ENCODE assay signal across 11 mouse cellular contexts in the genomic region with DNA sequence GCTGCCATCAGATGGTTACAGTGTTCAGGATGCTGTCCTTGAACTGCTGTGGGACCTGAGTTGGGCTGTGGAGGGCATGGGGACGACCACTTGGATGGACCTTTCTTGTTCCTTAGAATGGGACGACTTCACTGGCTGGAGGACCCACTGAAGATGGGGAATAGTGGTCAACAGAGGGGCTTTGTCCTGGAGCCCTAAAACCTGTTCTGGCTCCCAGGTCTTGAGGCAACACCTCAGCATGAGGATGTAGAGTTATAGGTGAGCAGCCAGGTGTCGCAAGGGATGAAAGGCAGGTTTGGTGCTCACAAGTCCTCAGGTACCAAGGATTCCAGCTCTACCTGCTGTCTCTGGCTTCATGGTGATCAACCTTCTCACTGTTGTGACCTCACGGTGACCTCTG. TPM values are rescaled to one million over a fixed set of nuclear protein-coding genes. Genes with fewer than 3 reads are reported as not detected.
DNase-seq lines count a peak whose midpoint lies in the region; ATAC-seq and TF ChIP-seq lines count a peak whose summit lies in the region.
"Had no signal": no experiment of that assay in that cellular context is flagged by ENCODE, and none has a peak within 500 bp of the region (broad histone marks: within the 10 kb centered on the region; RNA-seq: fewer than 3 reads in every experiment).

No protein-coding gene starts in this region.

- no peaks in the 10 kb centered on the region for H3K9me3 ChIP-seq in lung, postnatal 0 days (ENCODE audit: low read length)
- no peaks in the 10 kb centered on the region for H3K9me3 ChIP-seq in embryonic facial prominence, embryonic 15.5 days (replicated peaks)
- no peaks in the 10 kb centered on the region for H3K9me3 ChIP-seq in hindbrain, embryonic 15.5 days
- no peaks in the 10 kb centered on the region for H3K9me3 ChIP-seq in neural tube, embryonic 15.5 days (replicated peaks)
- H3K9me3 ChIP-seq: liver, embryonic 13.5 days; neural tube, embryonic 12.5 days had no signal

- peak overlapping the region; percentile 47; the same call in 1 of the 2 replicates for H3K27ac ChIP-seq in lung, postnatal 0 days (ENCODE audit: low read length)
- H3K27ac ChIP-seq in embryonic facial prominence, embryonic 15.5 days (replicated peaks), result peak overlapping the region; percentile 89
- H3K27ac ChIP-seq in hindbrain, embryonic 15.5 days (replicated peaks), result peak overlapping the region; percentile 74
- peak overlapping the region; percentile 83 for H3K27ac ChIP-seq in neural tube, embryonic 15.5 days (replicated peaks)
- H3K27ac ChIP-seq: liver, embryonic 13.5 days; macrophage had no signal

- H3K4me3 ChIP-seq in lung, postnatal 0 days (ENCODE audit: low read depth, low read length), result no peak overlapping the region
- H3K4me3 ChIP-seq in embryonic facial prominence, embryonic 15.5 days (replicated peaks), result no peak overlapping the region
- H3K4me3 ChIP-seq in hindbrain, embryonic 15.5 days, result no peak overlapping the region
- no peak overlapping the region for H3K4me3 ChIP-seq in neural tube, embryonic 15.5 days (replicated peaks)
- H3K4me3 ChIP-seq: liver, embryonic 13.5 days; neural tube, embryonic 12.5 days had no signal

- ATAC-seq in lung, postnatal 0 days, result no peak
- no peak for ATAC-seq in embryonic facial prominence, embryonic 15.5 days (ENCODE audit: insufficient number of reproducible peaks, low FRiP score, low TSS enrichment, low read depth)
- no peak for ATAC-seq in hindbrain, embryonic 15.5 days (ENCODE audit: low FRiP score, low read depth)
- ATAC-seq in neural tube, embryonic 15.5 days (ENCODE audit: low FRiP score), result no peak

- TF ChIP-seq EP300 in lung, postnatal 0 days (IDR thresholded peaks at IDR 0.05), result no peak

- no peak for DNase-seq in lung, postnatal 0 days (ENCODE audit: low spot score)
- no peak for DNase-seq in lung, postnatal 25 days (ENCODE audit: low spot score)
- DNase-seq in ovary, adult 18-20 months (ENCODE audit: low spot score), result no peak
- no peak for DNase-seq in frontal cortex, postnatal 25 days (ENCODE audit: low spot score in 2 of 2)
- DNase-seq: kidney, postnatal 25 days; liver, embryonic 13.5 days had no signal

- no peak overlapping the region for H3K4me2 ChIP-seq in lung, postnatal 0 days (replicated peaks; ENCODE audit: low read depth, low read length)
- no peak overlapping the region for H3K4me2 ChIP-seq in embryonic facial prominence, embryonic 15.5 days (replicated peaks)
- no peak overlapping the region for H3K4me2 ChIP-seq in hindbrain, embryonic 15.5 days
- H3K4me2 ChIP-seq in neural tube, embryonic 15.5 days, result no peak overlapping the region
- H3K4me2 ChIP-seq: liver, embryonic 13.5 days; neural tube, embryonic 12.5 days had no signal

- no peak for TF ChIP-seq CTCF in lung, postnatal 0 days (IDR thresholded peaks at IDR 0.05)

- 90% methylated on average over 4 of the region's 4 CpGs for WGBS in lung, postnatal 0 days
- WGBS in embryonic facial prominence, embryonic 15.5 days, result 80% methylated on average over 4 of the region's 4 CpGs
- WGBS in hindbrain, embryonic 15.5 days, result 93% methylated on average over 4 of the region's 4 CpGs
- WGBS in neural tube, embryonic 15.5 days, result 92% methylated on average over 4 of the region's 4 CpGs

- no peak overlapping the region for H3K9ac ChIP-seq in lung, postnatal 0 days (replicated peaks; ENCODE audit: low read depth)
- H3K9ac ChIP-seq in embryonic facial prominence, embryonic 15.5 days, result no peak overlapping the region
- no peak overlapping the region for H3K9ac ChIP-seq in hindbrain, embryonic 15.5 days
- H3K9ac ChIP-seq in neural tube, embryonic 15.5 days (replicated peaks), result no peak overlapping the region
- H3K9ac ChIP-seq: liver, embryonic 13.5 days had no signal

- H3K36me3 ChIP-seq in lung, postnatal 0 days (ENCODE audit: insufficient read depth, low read length), result no peaks in the 10 kb centered on the region; the same call in 1 of the 2 replicates
- peaks cover 7% of the 10 kb centered on the region for H3K36me3 ChIP-seq in embryonic facial prominence, embryonic 15.5 days
- H3K36me3 ChIP-seq in hindbrain, embryonic 15.5 days, result no peaks in the 10 kb centered on the region
- no peaks in the 10 kb centered on the region for H3K36me3 ChIP-seq in neural tube, embryonic 15.5 days
- H3K36me3 ChIP-seq: liver, embryonic 13.5 days had no signal

- no peaks in the 10 kb centered on the region for H3K4me1 ChIP-seq in lung, postnatal 0 days (ENCODE audit: insufficient read depth, low read depth, low read length)
- peaks cover 70% of the 10 kb centered on the region for H3K4me1 ChIP-seq in embryonic facial prominence, embryonic 15.5 days
- H3K4me1 ChIP-seq in hindbrain, embryonic 15.5 days (replicated peaks), result peaks cover 46% of the 10 kb centered on the region
- peaks cover 54% of the 10 kb centered on the region for H3K4me1 ChIP-seq in neural tube, embryonic 15.5 days

- H3K27me3 ChIP-seq in lung, postnatal 0 days (replicated peaks; ENCODE audit: insufficient read depth, low read length), result no peaks in the 10 kb centered on the region
- no peaks in the 10 kb centered on the region for H3K27me3 ChIP-seq in embryonic facial prominence, embryonic 15.5 days
- no peaks in the 10 kb centered on the region for H3K27me3 ChIP-seq in hindbrain, embryonic 15.5 days
- H3K27me3 ChIP-seq in neural tube, embryonic 15.5 days (replicated peaks), result no peaks in the 10 kb centered on the region
- H3K27me3 ChIP-seq: liver, embryonic 13.5 days; neural tube, embryonic 12.5 days had no signal

RNA-seq across cellular contexts. Expression of gene Cep295nl, which starts 15.8 kb away (rescaled TPM):
- 0.44 and 0.88 TPM in 2 replicates for polyA plus RNA-seq in lung, postnatal 0 days (2015; fragmentation: Nextera tagmentation; extraction: Ambion mirVana)
- 0.59 and 0.64 TPM in 2 replicates for polyA plus RNA-seq in embryonic facial prominence, embryonic 15.5 days (2015; fragmentation: Nextera tagmentation; extraction: Ambion mirVana)
- 0.08 and 0.34 TPM in 2 replicates for polyA plus RNA-seq in hindbrain, embryonic 15.5 days (2015; fragmentation: Nextera tagmentation; extraction: Ambion mirVana)
- polyA plus RNA-seq in neural tube, embryonic 15.5 days (2015; fragmentation: Nextera tagmentation; extraction: Ambion mirVana), result 0.18 and 0.37 TPM in 2 replicates
- polyA plus RNA-seq: liver, embryonic 13.5 days had no signal

RNA-seq across cellular contexts. Expression of gene Timp2, which starts 29.0 kb away (rescaled TPM):
- polyA plus RNA-seq in lung, postnatal 0 days (2015; fragmentation: Nextera tagmentation; extraction: Ambion mirVana), result 105 and 107 TPM in 2 replicates
- 163 and 170 TPM in 2 replicates for polyA plus RNA-seq in embryonic facial prominence, embryonic 15.5 days (2015; fragmentation: Nextera tagmentation; extraction: Ambion mirVana)
- polyA plus RNA-seq in hindbrain, embryonic 15.5 days (2015; fragmentation: Nextera tagmentation; extraction: Ambion mirVana), result 83.4 and 91.2 TPM in 2 replicates
- polyA plus RNA-seq in neural tube, embryonic 15.5 days (2015; fragmentation: Nextera tagmentation; extraction: Ambion mirVana), result 84.6 and 86.6 TPM in 2 replicates

RNA-seq across cellular contexts. Expression of gene Usp36, which starts 36.4 kb away (rescaled TPM):
- 10.5 and 11.8 TPM in 2 replicates for polyA plus RNA-seq in lung, postnatal 0 days (2015; fragmentation: Nextera tagmentation; extraction: Ambion mirVana)
- 23.2 and 25.4 TPM in 2 replicates for polyA plus RNA-seq in embryonic facial prominence, embryonic 15.5 days (2015; fragmentation: Nextera tagmentation; extraction: Ambion mirVana)
- 16.8 and 19.8 TPM in 2 replicates for polyA plus RNA-seq in hindbrain, embryonic 15.5 days (2015; fragmentation: Nextera tagmentation; extraction: Ambion mirVana)
- 17.5 and 19.5 TPM in 2 replicates for polyA plus RNA-seq in neural tube, embryonic 15.5 days (2015; fragmentation: Nextera tagmentation; extraction: Ambion mirVana)
